Mouse (Mus musculus): ENCODE measurements around the gene Ercc2.

GRCm38 (mm10) chr7:19404476-19404875, 22.7 kb downstream of the Ercc2 start, which contains the start of gene Ckm:
- TF ChIP-seq CTCF (IDR thresholded peaks at IDR 0.05; ENCODE audit: borderline replicate concordance, insufficient read depth, low read depth, low read length) = no peak
- no peak for TF ChIP-seq POLR2A (IDR thresholded peaks at IDR 0.05; ENCODE audit: borderline replicate concordance, insufficient read depth, low read length)

All from cerebellum, adult 2 months (tissue).